Mouse (Mus musculus): ENCODE measurements around the gene Itgb4. TPM values are rescaled to one million over a fixed set of nuclear protein-coding genes. Genes with fewer than 3 reads are reported as not detected.

The Itgb4 gene
- polyA plus RNA-seq, 1 experiment from 2014 or later = 0.63 TPM

- no peak for DNase-seq (ENCODE audit: low spot score)
- Histone ChIP-seq H3K36me3 (peaks cover 90% of the 10 kb centered on the region), H3K9me3 (replicated peaks) (no peaks in the 10 kb centered on the region), H3K27ac (replicated peaks) (no peak overlapping the region), H3K4me3 (no peak overlapping the region), H3K27me3 (ENCODE audit: low read depth, poor library complexity, severe bottlenecking) (peaks cover 22% of the 10 kb centered on the region), H3K4me1 (peaks cover 31% of the 10 kb centered on the region)
- WGBS = 90% methylated on average over 5 of the region's 5 CpGs
Measured at GRCm38 (mm10) chr11:115954712-115955111, 19.8 kb upstream of the Itgb4 start.

- Histone ChIP-seq H3K4me1 (peaks cover 31% of the 10 kb centered on the region), H3K36me3 (peaks cover 90% of the 10 kb centered on the region), H3K4me3 (no peak overlapping the region), H3K27ac (replicated peaks) (0 out of 2 replicates have a peak overlapping the region, but pooled peaks have one; percentile 28), H3K9me3 (replicated peaks) (no peaks in the 10 kb centered on the region), H3K27me3 (ENCODE audit: low read depth, poor library complexity, severe bottlenecking) (peaks cover 22% of the 10 kb centered on the region)
- no peak for DNase-seq (ENCODE audit: low spot score)
- 75% methylated on average over 10 of the region's 10 CpGs for WGBS
Measured at GRCm38 (mm10) chr11:115955195-115955858, 19.2 kb upstream of the Itgb4 start.

- H3K36me3 ChIP-seq = peaks cover 90% of the 10 kb centered on the region
- DNase-seq (ENCODE audit: low spot score) = peak; percentile 40
- 24% methylated on average over 4 of the region's 4 CpGs for WGBS
- 0 out of 2 replicates have a peak overlapping the region, but pooled peaks have one; percentile 1 for H3K27ac ChIP-seq (replicated peaks)
- H3K4me1 ChIP-seq = peaks cover 31% of the 10 kb centered on the region
- H3K4me3 ChIP-seq = no peak overlapping the region
- no peaks in the 10 kb centered on the region for H3K9me3 ChIP-seq (replicated peaks)
- peaks cover 22% of the 10 kb centered on the region for H3K27me3 ChIP-seq (ENCODE audit: low read depth, poor library complexity, severe bottlenecking)
Measured at GRCm38 (mm10) chr11:115956453-115956852, 18.1 kb upstream of the Itgb4 start.

- peaks cover 31% of the 10 kb centered on the region for H3K4me1 ChIP-seq
- no peak overlapping the region for H3K4me3 ChIP-seq
- H3K27me3 ChIP-seq (ENCODE audit: low read depth, poor library complexity, severe bottlenecking) = peaks cover 22% of the 10 kb centered on the region
- no peak for DNase-seq (ENCODE audit: low spot score)
- H3K27ac ChIP-seq (replicated peaks) = no peak overlapping the region
- WGBS = 81% methylated on average over 7 of the region's 7 CpGs
- peaks cover 90% of the 10 kb centered on the region for H3K36me3 ChIP-seq
- no peaks in the 10 kb centered on the region for H3K9me3 ChIP-seq (replicated peaks)
Measured at GRCm38 (mm10) chr11:115957971-115958370, 16.5 kb upstream of the Itgb4 start.

GRCm38 (mm10) chr11:115959018-115959417 is 15.5 kb upstream of the Itgb4 start:
- no peak for DNase-seq (ENCODE audit: low spot score)
- Histone ChIP-seq H3K36me3 (peaks cover 90% of the 10 kb centered on the region), H3K27ac (replicated peaks) (no peak overlapping the region), H3K9me3 (replicated peaks) (no peaks in the 10 kb centered on the region), H3K4me3 (no peak overlapping the region), H3K27me3 (ENCODE audit: low read depth, poor library complexity, severe bottlenecking) (peaks cover 22% of the 10 kb centered on the region), H3K4me1 (peaks cover 31% of the 10 kb centered on the region)
- WGBS = 97% methylated on average over 9 of the region's 9 CpGs

GRCm38 (mm10) chr11:115962651-115963412 is 11.7 kb upstream of the Itgb4 start:
- no peak overlapping the region for H3K4me3 ChIP-seq
- DNase-seq (ENCODE audit: low spot score) = no peak
- H3K27me3 ChIP-seq (ENCODE audit: low read depth, poor library complexity, severe bottlenecking) = peaks cover 3% of the 10 kb centered on the region; the same call in 1 of the 2 replicates
- H3K4me1 ChIP-seq = peaks cover 2% of the 10 kb centered on the region; the same call in 1 of the 2 replicates
- no peaks in the 10 kb centered on the region; the same call in 1 of the 2 replicates for H3K9me3 ChIP-seq (replicated peaks)
- 90% methylated on average over 9 of the region's 9 CpGs for WGBS
- H3K36me3 ChIP-seq = peaks cover 95% of the 10 kb centered on the region
- no peak overlapping the region for H3K27ac ChIP-seq (replicated peaks)

GRCm38 (mm10) chr11:115964977-115965604 is 9.4 kb upstream of the Itgb4 start:
- Histone ChIP-seq H3K27ac (replicated peaks) (no peak overlapping the region), H3K4me3 (no peak overlapping the region), H3K36me3 (peaks cover 74% of the 10 kb centered on the region), H3K4me1 (peaks cover 4% of the 10 kb centered on the region), H3K27me3 (ENCODE audit: low read depth, poor library complexity, severe bottlenecking) (no peaks in the 10 kb centered on the region), H3K9me3 (replicated peaks) (no peaks in the 10 kb centered on the region; the same call in 1 of the 2 replicates)
- WGBS = 95% methylated on average over 10 of the region's 10 CpGs
- DNase-seq (ENCODE audit: low spot score) = no peak

- no peak for DNase-seq (ENCODE audit: low spot score)
- peaks cover 17% of the 10 kb centered on the region for H3K4me1 ChIP-seq
- peaks cover 9% of the 10 kb centered on the region for H3K27me3 ChIP-seq (ENCODE audit: low read depth, poor library complexity, severe bottlenecking)
- 65% methylated on average over 5 of the region's 5 CpGs for WGBS
- peaks cover 36% of the 10 kb centered on the region for H3K36me3 ChIP-seq
- H3K4me3 ChIP-seq = no peak overlapping the region
- H3K9me3 ChIP-seq (replicated peaks) = no peaks in the 10 kb centered on the region; the same call in 1 of the 2 replicates
- H3K27ac ChIP-seq (replicated peaks) = no peak overlapping the region
Measured at GRCm38 (mm10) chr11:115968731-115969405, 5.6 kb upstream of the Itgb4 start.

GRCm38 (mm10) chr11:115970006-115970673 is 4.4 kb upstream of the Itgb4 start:
- Histone ChIP-seq H3K4me3 (no peak overlapping the region), H3K4me1 (peaks cover 26% of the 10 kb centered on the region), H3K27me3 (ENCODE audit: low read depth, poor library complexity, severe bottlenecking) (peaks cover 22% of the 10 kb centered on the region), H3K9me3 (replicated peaks) (no peaks in the 10 kb centered on the region; the same call in 1 of the 2 replicates), H3K36me3 (peaks cover 23% of the 10 kb centered on the region), H3K27ac (replicated peaks) (peak overlapping the region; percentile 74)
- DNase-seq (ENCODE audit: low spot score) = no peak
- WGBS = 70% methylated on average over 15 of the region's 15 CpGs

- H3K4me3 ChIP-seq = no peak overlapping the region
- peaks cover 29% of the 10 kb centered on the region for H3K4me1 ChIP-seq
- peaks cover 15% of the 10 kb centered on the region for H3K36me3 ChIP-seq
- no peaks in the 10 kb centered on the region; the same call in 1 of the 2 replicates for H3K9me3 ChIP-seq (replicated peaks)
- H3K27me3 ChIP-seq (ENCODE audit: low read depth, poor library complexity, severe bottlenecking) = peaks cover 31% of the 10 kb centered on the region
- WGBS = 78% methylated on average over 6 of the region's 6 CpGs
- H3K27ac ChIP-seq (replicated peaks) = no peak overlapping the region
- no peak for DNase-seq (ENCODE audit: low spot score)
Measured at GRCm38 (mm10) chr11:115971016-115971415, 3.5 kb upstream of the Itgb4 start.

- Histone ChIP-seq H3K9me3 (replicated peaks) (no peaks in the 10 kb centered on the region), H3K36me3 (no peaks in the 10 kb centered on the region), H3K27me3 (ENCODE audit: low read depth, poor library complexity, severe bottlenecking) (peaks cover 59% of the 10 kb centered on the region), H3K4me3 (peak overlapping the region; percentile 57), H3K27ac (replicated peaks) (0 out of 2 replicates have a peak overlapping the region, but pooled peaks have one; percentile 34), H3K4me1 (peaks cover 25% of the 10 kb centered on the region)
- WGBS = 2% methylated on average over 18 of the region's 18 CpGs
- no peak for DNase-seq (ENCODE audit: low spot score)
Measured at GRCm38 (mm10) chr11:115975083-115975420, 543 bp downstream of the Itgb4 start.

- no peak overlapping the region for H3K27ac ChIP-seq (replicated peaks)
- WGBS = 36% methylated on average over 12 of the region's 12 CpGs
- DNase-seq (ENCODE audit: low spot score) = no peak
- H3K4me3 ChIP-seq = peak overlapping the region; percentile 57; the same call in 1 of the 2 replicates
- H3K27me3 ChIP-seq (ENCODE audit: low read depth, poor library complexity, severe bottlenecking) = peaks cover 59% of the 10 kb centered on the region
- H3K36me3 ChIP-seq = no peaks in the 10 kb centered on the region
- no peaks in the 10 kb centered on the region for H3K9me3 ChIP-seq (replicated peaks)
- H3K4me1 ChIP-seq = peaks cover 20% of the 10 kb centered on the region
Measured at GRCm38 (mm10) chr11:115975544-115975943, 1.0 kb downstream of the Itgb4 start.
